Mouse (Mus musculus) forebrain, embryonic 15.5 days (tissue): ENCODE data around the gene Txnrd3. TPM values are rescaled to one million over a fixed set of nuclear protein-coding genes. Genes with fewer than 3 reads are reported as not detected.
A peak's percentile ranks its signal among the peaks of the same experiment; 100 is the strongest.

Experiments used
- ATAC-seq: fragments of 200-750 bp; cut with Nextera tagmentation; replicated peaks from 2 replicates; pipeline ENCODE4 v1.8.0; 2017; ENCODE audit warnings: mild to moderate bottlenecking, moderate TSS enrichment, moderate library complexity
- H3K27ac ChIP-seq: fragments of 300-500 bp; sonication (generic); replicated peaks from 2 replicates; pipeline ENCODE4 v1.5.1; 2015; ENCODE audit warnings: mild to moderate bottlenecking, inconsistent platforms
- H3K27me3 ChIP-seq: fragments of 300-500 bp; sonication (generic); 2 replicates; pipeline ENCODE4 v1.6.1; 2015; ENCODE audit warnings: inconsistent platforms
- H3K36me3 ChIP-seq: fragments of 300-500 bp; sonication (generic); 2 replicates; pipeline ENCODE4 v1.6.1; 2015; ENCODE audit warnings: mild to moderate bottlenecking, inconsistent platforms
- H3K4me1 ChIP-seq: fragments of 300-500 bp; sonication (generic); 2 replicates; pipeline ENCODE4 v1.6.1; 2015; ENCODE audit warnings: inconsistent platforms
- H3K4me2 ChIP-seq: fragments of 300-500 bp; sonication (generic); replicated peaks from 2 replicates; pipeline ENCODE4 v1.6.1; 2015; ENCODE audit warnings: mild to moderate bottlenecking, inconsistent platforms
- H3K4me3 ChIP-seq: fragments of 300-500 bp; sonication (generic); 2 replicates; pipeline ENCODE4 v1.5.1; 2015; ENCODE audit warnings: mild to moderate bottlenecking, inconsistent platforms
- H3K9ac ChIP-seq: fragments of 300-500 bp; sonication (generic); replicated peaks from 2 replicates; pipeline ENCODE4 v1.6.1; 2015; ENCODE audit warnings: mild to moderate bottlenecking, inconsistent platforms
- H3K9me3 ChIP-seq: fragments of 300-500 bp; sonication (generic); 2 replicates; pipeline ENCODE4 v1.6.1; 2016; ENCODE audit warnings: inconsistent platforms
- WGBS: fragments of 180-500 bp; shearing (Covaris S2); methylation state at CpG from one replicate; pipeline ENCODE4 v1.1.7; 2015; ENCODE audit warnings: mixed read lengths; 5-methylcytosine and 5-hydroxymethylcytosine counted together
- polyA plus RNA-seq: library from polyadenylated mRNA; unstranded; fragments of >200 nt; fragmentation: Nextera tagmentation; extraction: Ambion mirVana; gene quantifications from 2 replicates; pipeline ENCODE4 v1.2.1, GENCODE M21; 2015

Txnrd3 gene
- polyA plus RNA-seq, 1 experiment from 2014 or later: 12.1 TPM

DNA sequence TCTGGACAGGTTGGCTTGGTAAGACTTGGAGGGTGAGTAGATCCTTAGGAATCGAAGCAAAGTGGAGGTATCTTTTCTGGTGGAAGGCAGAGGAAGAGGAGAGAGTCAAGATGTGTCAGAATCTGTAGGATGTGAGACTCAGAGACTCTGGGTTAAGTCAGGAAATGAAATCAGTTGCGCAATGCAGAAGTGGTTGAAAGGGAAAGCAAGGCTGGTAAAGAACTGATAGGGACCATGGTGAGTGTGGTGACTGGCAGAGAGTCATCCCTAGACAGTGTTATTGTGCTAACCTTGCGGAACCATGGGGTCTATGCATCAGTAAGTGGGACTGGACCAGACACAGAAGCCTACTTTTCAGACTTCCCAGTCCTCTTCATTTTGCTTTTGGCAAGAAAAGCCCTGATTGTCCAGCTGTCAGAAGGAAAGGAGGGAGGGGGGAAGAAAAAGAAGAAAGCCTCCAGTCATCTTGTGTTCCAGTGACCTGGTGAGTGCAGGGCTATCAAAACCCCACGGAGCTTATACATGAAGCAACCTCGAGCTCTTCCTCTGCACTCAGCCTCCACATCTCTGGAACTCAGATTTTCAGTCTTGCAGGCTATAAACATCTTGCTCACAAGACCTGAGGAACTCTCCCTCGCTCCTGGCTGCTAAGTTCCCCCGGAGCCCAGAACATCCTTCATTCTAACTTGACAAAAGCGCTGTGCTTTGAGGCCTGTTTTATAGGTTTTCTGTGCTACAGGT is 15.6 kb upstream of the Txnrd3 start:
- H3K4me3 ChIP-seq: no peak overlapping the region
- no peak overlapping the region for H3K27ac ChIP-seq
- 72% methylated on average over 8 of the region's 8 CpGs for WGBS
- no peaks in the 10 kb centered on the region for H3K27me3 ChIP-seq
- H3K9ac ChIP-seq: no peak overlapping the region
- ATAC-seq: no peak
- H3K4me2 ChIP-seq: no peak overlapping the region
- peaks cover 3% of the 10 kb centered on the region for H3K4me1 ChIP-seq
- H3K9me3 ChIP-seq: no peaks in the 10 kb centered on the region
- H3K36me3 ChIP-seq: no peaks in the 10 kb centered on the region

DNA sequence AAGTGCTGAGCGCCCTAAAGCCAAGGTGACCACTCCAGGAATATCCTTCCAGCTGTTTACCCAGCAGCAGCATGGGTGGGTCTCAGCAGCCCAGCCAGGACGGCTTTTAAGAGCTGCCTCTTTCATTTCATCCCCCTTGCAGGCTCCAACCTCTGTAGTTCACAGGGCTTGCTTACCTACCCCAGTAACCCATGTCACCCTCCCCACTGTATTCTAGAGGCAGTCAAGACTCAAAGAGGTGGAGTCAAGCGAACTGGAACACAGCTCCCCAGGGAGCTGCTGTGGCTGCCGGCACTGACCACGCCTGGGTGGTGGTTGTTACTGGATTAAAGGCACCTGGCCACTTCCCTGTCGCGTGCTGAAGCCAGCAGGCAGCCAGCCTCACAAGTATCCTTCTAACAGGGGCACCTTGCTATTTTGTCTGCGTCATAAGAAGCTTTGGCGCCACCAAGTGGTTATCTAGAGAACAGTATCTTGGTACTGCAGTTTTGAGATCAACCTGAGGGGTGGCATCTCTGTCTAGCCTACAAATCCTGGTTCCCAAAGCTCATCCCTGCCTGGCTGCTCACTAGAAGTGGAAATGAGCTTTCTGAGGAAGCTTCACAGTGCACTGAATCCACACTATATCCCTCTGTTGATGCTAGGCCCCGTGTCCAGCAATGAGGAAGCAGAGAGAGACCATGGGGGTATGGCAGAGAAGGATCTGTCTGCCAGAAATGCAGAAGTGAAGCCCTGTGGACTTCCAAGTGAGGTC is 11.8 kb upstream of the Txnrd3 start:
- Histone ChIP-seq H3K9me3 (no peaks in the 10 kb centered on the region), H3K4me2 (0 out of 2 replicates have a peak overlapping the region, but pooled peaks have one; percentile 22), H3K4me3 (no peak overlapping the region), H3K27ac (no peak overlapping the region), H3K36me3 (no peaks in the 10 kb centered on the region), H3K27me3 (no peaks in the 10 kb centered on the region), H3K9ac (no peak overlapping the region), H3K4me1 (peaks cover 3% of the 10 kb centered on the region)
- peak; percentile 82 for ATAC-seq
- 10% methylated on average over 10 of the region's 10 CpGs for WGBS

DNA sequence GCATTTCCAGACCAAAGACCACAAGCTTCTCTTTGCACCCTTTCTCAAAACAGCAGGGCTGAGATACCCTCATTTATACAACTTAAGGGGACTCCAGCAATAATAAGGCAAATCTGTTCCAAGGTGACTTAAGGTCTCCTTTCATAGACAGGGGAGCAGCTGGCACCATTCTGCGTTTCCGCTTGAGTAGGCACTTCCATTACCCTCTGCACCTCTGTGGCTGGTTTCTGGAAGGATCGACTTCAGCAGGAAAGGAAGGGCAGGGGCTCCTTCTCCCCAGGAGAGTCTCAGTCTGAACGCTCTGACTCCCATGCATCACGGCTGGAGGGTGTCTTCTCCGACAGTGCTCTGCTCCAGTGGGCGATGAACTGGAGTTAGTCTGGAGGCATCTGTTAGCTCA is 10.7 kb upstream of the Txnrd3 start:
- Histone ChIP-seq H3K27me3 (no peaks in the 10 kb centered on the region), H3K36me3 (no peaks in the 10 kb centered on the region), H3K4me2 (no peak overlapping the region), H3K4me3 (no peak overlapping the region), H3K27ac (no peak overlapping the region), H3K4me1 (peaks cover 3% of the 10 kb centered on the region), H3K9me3 (no peaks in the 10 kb centered on the region), H3K9ac (no peak overlapping the region)
- 61% methylated on average over 7 of the region's 7 CpGs for WGBS
- no peak for ATAC-seq

DNA sequence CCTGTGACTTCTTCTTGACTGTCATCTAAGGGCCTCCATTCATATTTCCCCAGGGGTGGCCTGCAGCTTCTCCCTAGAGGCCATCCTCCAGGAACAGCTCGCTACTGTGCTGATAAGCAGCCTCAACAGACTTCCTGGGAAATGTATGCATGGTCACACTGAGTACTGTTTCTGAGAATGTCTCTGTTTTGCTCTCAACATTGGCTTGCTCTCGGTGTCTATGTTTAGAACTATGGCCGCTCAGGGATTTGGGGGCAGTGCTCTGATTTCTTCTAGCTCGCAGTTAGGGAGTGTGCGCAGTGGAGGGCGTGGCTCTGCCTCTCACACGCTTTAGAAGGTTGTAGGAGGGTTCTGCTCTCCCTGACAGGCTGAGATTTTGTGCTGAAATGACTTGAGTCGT is 9.4 kb upstream of the Txnrd3 start:
- no peak overlapping the region for H3K27ac ChIP-seq
- no peaks in the 10 kb centered on the region for H3K9me3 ChIP-seq
- WGBS: 48% methylated on average over 8 of the region's 8 CpGs
- no peaks in the 10 kb centered on the region for H3K27me3 ChIP-seq
- H3K4me1 ChIP-seq: peaks cover 3% of the 10 kb centered on the region
- no peak overlapping the region for H3K9ac ChIP-seq
- H3K4me3 ChIP-seq: no peak overlapping the region
- H3K36me3 ChIP-seq: no peaks in the 10 kb centered on the region
- no peak for ATAC-seq
- no peak overlapping the region for H3K4me2 ChIP-seq

DNA sequence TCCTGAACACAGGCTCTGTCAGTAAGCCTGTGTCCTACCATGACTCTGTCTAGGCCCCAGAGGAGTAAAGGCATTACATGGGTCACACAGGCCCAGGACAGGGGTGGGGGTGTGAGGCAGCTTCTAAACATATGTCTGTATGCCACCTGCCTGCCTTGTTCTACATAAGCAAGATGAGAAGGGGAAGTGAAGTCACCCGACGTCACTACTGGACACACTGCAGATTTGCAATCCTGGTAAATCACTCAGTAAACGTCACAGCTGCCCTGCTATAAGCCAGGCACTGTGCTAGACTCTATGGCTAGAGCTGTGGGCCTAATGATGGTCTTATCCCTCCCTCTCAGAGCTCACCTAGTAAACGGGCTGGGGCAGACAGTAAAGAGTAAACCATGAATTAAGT is 5.8 kb upstream of the Txnrd3 start:
- Histone ChIP-seq H3K4me1 (no peaks in the 10 kb centered on the region), H3K9me3 (no peaks in the 10 kb centered on the region), H3K27me3 (no peaks in the 10 kb centered on the region), H3K36me3 (no peaks in the 10 kb centered on the region), H3K27ac (no peak overlapping the region), H3K9ac (no peak overlapping the region), H3K4me2 (no peak overlapping the region), H3K4me3 (no peak overlapping the region)
- no peak for ATAC-seq
- 87% methylated on average over 4 of the region's 4 CpGs for WGBS

DNA sequence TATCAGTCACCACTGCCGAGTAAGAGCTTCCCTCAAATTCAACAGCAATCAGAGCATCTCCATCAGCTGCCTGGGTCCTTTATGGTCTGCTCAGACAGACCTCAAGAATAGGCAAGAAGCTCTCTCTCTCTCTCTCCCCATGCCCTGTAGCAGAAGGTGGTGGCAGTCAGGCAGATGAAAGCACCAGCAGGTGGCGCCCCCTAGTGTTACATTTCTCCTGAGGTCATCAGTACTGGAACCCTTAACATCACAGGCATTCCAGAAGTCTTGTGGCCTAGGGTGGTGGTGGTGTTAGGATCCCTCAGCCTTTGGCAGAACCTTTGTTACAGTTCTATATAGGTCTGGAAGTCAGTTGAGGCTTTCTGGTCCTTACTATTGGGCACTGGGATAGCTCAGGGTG is 4.8 kb upstream of the Txnrd3 start:
- ATAC-seq: no peak
- no peaks in the 10 kb centered on the region for H3K27me3 ChIP-seq
- peaks cover 8% of the 10 kb centered on the region for H3K4me1 ChIP-seq
- WGBS: 42% methylated on average over 2 of the region's 2 CpGs
- no peak overlapping the region for H3K4me3 ChIP-seq
- no peaks in the 10 kb centered on the region for H3K36me3 ChIP-seq
- no peaks in the 10 kb centered on the region for H3K9me3 ChIP-seq
- H3K27ac ChIP-seq: no peak overlapping the region
- no peak overlapping the region for H3K4me2 ChIP-seq
- no peak overlapping the region for H3K9ac ChIP-seq

DNA sequence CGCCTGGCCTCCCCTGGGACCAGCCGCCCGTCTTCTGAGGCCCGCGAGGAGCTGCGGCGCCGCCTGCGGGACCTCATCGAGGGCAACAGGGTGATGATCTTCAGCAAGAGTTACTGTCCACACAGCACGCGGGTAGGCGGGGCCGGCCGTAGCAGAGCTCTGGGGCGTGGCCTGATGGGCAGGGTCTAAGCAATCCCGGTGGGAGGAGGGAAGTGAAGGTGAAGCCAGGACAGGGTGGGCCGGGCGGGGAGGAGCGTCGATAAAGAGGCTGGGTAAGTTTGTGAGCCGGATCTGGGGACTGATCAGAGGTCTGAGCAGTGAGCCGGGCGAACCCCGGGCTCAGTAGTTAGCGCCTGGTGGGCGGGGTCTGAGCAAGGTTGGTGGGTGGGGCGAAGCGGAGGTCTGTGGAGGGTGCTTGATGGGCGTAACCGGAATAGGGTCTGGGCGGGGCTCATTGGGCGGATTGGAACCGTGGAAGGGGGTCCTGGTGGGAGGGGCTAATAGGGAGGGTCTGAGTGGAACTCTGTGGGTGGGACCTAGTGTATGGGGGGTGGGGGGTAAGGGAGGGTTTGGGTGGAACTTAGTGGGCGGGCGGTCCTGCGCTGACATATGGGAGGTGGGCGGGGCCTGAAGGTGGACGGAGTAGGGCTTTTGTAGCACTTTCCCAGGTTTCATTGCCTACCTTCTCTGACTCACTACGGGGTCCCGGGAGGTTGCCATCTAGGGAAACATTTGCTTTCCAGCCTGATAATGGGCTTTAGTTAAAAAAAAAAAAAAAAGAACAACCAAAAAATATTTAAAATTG is 685 bp downstream of the Txnrd3 start:
- Histone ChIP-seq H3K9ac (peak overlapping the region; percentile 58), H3K36me3 (no peaks in the 10 kb centered on the region), H3K27me3 (no peaks in the 10 kb centered on the region), H3K4me1 (peaks cover 11% of the 10 kb centered on the region), H3K4me3 (peak overlapping the region; percentile 65), H3K4me2 (peak overlapping the region; percentile 77), H3K27ac (peak overlapping the region; percentile 83), H3K9me3 (no peaks in the 10 kb centered on the region)
- ATAC-seq: peak; percentile 92
- WGBS: under 1% methylated on average over 41 of the region's 41 CpGs

DNA sequence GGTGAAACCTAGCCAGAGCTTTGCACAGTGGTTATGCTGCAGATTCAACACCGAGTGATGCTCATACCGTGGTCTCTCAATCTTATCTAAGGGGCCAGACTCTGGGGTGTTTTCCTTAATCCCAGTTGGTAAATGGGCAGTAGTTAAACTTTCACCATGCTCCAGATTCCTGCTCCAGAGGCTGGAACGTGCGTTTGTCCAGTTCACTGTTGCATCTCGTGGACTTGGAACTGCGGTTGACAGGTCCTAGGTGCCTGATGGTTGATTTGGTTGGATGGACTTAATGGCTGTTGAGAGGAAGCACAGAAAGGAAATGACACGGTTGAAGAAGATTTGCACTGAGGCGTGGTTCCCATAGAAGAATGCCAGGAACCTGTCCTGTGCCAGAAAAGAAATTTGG is 6.1 kb downstream of the Txnrd3 start:
- no peaks in the 10 kb centered on the region for H3K36me3 ChIP-seq
- H3K9me3 ChIP-seq: no peaks in the 10 kb centered on the region
- H3K27ac ChIP-seq: no peak overlapping the region
- no peak overlapping the region for H3K9ac ChIP-seq
- no peak overlapping the region for H3K4me3 ChIP-seq
- 94% methylated on average over 8 of the region's 8 CpGs for WGBS
- H3K4me1 ChIP-seq: 0 out of 2 replicates have a peak, but pooled peaks cover 3% of the 10 kb centered on the region
- H3K27me3 ChIP-seq: no peaks in the 10 kb centered on the region
- ATAC-seq: no peak
- no peak overlapping the region for H3K4me2 ChIP-seq

DNA sequence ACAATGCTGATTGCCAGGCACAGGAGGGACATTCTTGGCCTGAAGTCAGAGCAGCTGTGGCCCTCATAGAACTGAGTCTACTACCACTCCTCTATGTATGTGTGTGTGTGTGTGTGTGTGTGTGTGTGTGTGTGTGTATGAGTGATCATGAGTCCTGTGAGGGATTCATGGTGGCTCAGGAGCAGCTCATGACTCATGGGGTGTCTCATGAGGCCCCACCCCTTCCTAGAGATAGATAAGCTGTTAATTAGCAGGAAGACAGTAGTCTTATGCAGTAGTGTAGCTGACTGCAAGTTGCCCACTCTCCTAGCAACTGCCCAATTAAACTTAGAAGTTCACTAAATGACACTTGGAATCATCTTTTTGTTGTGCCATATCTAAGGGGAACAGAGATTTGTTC is 8.0 kb downstream of the Txnrd3 start:
- Histone ChIP-seq H3K4me1 (no peaks in the 10 kb centered on the region), H3K36me3 (no peaks in the 10 kb centered on the region), H3K9ac (no peak overlapping the region), H3K27ac (no peak overlapping the region), H3K4me3 (no peak overlapping the region), H3K4me2 (no peak overlapping the region), H3K27me3 (no peaks in the 10 kb centered on the region), H3K9me3 (no peaks in the 10 kb centered on the region)
- ATAC-seq: no peak

DNA sequence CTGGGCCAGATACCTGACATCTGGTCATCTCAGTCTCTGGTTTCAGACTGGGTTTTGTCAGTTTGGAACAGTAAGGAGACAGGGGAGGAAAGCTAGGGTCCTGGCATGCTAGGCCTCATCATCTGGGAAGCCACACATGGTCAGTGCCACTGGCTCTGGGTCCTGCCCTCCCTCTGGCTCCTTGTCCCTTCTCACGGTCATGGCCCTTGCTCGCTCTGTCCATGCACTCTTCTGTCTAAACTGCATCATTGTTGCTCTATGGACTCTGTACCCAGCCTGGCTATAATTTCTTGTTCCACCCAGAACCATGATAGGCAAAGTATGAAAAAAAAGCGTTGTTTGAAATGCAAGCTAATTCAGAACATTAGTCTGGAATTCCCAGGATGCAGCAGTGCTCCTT is 11.2 kb downstream of the Txnrd3 start:
- no peak overlapping the region for H3K27ac ChIP-seq
- no peak for ATAC-seq
- no peaks in the 10 kb centered on the region for H3K36me3 ChIP-seq
- 95% methylated on average over 3 of the region's 3 CpGs for WGBS
- H3K9me3 ChIP-seq: no peaks in the 10 kb centered on the region
- H3K4me1 ChIP-seq: no peaks in the 10 kb centered on the region
- no peak overlapping the region for H3K9ac ChIP-seq
- no peak overlapping the region for H3K4me3 ChIP-seq
- H3K4me2 ChIP-seq: no peak overlapping the region
- H3K27me3 ChIP-seq: no peaks in the 10 kb centered on the region

DNA sequence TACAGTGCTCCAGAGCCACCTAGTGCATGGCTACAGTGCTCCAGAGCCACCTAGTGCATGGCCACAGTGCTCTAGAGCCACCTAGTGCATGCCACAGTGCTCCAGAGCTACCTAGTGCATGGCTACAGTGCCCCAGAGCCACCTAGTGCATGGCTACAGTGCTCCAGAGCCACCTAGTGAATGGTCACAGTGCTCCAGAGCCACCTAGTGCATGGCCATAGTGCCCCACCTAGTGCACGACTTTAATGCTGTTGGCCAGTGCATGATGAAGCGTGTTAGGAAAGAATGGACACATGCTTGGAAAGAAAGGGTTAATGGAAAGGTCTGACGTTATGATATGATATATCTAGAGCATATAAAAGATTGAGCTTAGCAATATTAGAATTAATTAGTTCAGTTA is 14.6 kb downstream of the Txnrd3 start:
- Histone ChIP-seq H3K9ac (no peak overlapping the region), H3K4me2 (no peak overlapping the region), H3K27me3 (no peaks in the 10 kb centered on the region), H3K4me1 (no peaks in the 10 kb centered on the region), H3K36me3 (no peaks in the 10 kb centered on the region), H3K4me3 (no peak overlapping the region), H3K27ac (no peak overlapping the region), H3K9me3 (no peaks in the 10 kb centered on the region)
- 75% methylated on average over 3 of the region's 3 CpGs for WGBS
- ATAC-seq: no peak

DNA sequence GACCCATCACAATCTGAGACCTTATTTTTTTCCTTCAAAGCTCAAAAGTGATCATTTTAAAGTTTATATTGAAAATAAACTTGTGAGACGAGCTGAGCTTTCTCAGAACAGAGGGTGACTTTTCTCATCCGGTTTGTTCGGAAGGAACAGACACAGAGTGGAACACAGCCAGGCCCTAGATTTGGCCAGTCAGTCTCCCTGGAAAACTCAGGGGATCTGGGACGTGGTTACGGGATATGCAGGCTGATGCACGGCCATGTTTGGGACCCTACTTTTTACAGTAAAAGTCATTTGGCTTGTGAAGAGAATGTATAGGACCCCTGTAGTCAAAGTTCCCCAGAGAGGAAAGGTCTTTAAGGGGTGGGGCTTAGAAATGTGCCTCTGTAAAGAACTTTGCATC is 15.1 kb downstream of the Txnrd3 start:
- Histone ChIP-seq H3K9ac (no peak overlapping the region), H3K9me3 (no peaks in the 10 kb centered on the region), H3K27ac (no peak overlapping the region; the same call in 1 of the 2 replicates), H3K4me1 (no peaks in the 10 kb centered on the region), H3K36me3 (no peaks in the 10 kb centered on the region), H3K27me3 (no peaks in the 10 kb centered on the region), H3K4me3 (no peak overlapping the region), H3K4me2 (no peak overlapping the region)
- no peak for ATAC-seq
- WGBS: 82% methylated on average over 6 of the region's 6 CpGs
